ENCODE assay signal across 11 mouse cellular contexts in genomic region chr2:181931077-181931815, GRCm38 (mm10). TPM values are rescaled to one million over a fixed set of nuclear protein-coding genes. Genes with fewer than 3 reads are reported as not detected.
A peak's percentile ranks its signal among the peaks of the same experiment; 100 is the strongest.
DNase-seq lines count a peak whose midpoint lies in the region; ATAC-seq lines count a peak whose summit lies in the region.
"Not testable (repeated sequence)": the region's sequence is repeated elsewhere in the genome, so short reads cannot be mapped to it uniquely, and the experiment has no call there.
"Had no signal": no experiment of that assay in that cellular context is flagged by ENCODE, and none has a peak within 500 bp of the region (broad histone marks: within the 10 kb centered on the region; RNA-seq: fewer than 3 reads in every experiment).

No protein-coding gene starts in this region.

- H3K4me2 ChIP-seq in forebrain, embryonic 14.5 days (ENCODE audit: low read length); hindbrain, embryonic 14.5 days (replicated peaks): not testable (repeated sequence)

- H3K9ac ChIP-seq in forebrain, embryonic 14.5 days (ENCODE audit: low read length); hindbrain, embryonic 14.5 days: not testable (repeated sequence)

- H3K4me1 ChIP-seq in forebrain, embryonic 14.5 days (ENCODE audit: control insufficient read depth, insufficient read depth, low read length); hindbrain, embryonic 14.5 days (replicated peaks; ENCODE audit: control insufficient read depth, insufficient read depth, low read length): not testable (repeated sequence)

- peak; percentile 42; the same call in 1 of the 2 replicates for ATAC-seq in forebrain, embryonic 14.5 days
- peak; percentile 78 for ATAC-seq in hindbrain, embryonic 14.5 days (ENCODE audit: low FRiP score)

- peak; percentile 65 for DNase-seq in MN1 (ENCODE audit: low spot score)
- peak; percentile 20 to 24 for DNase-seq in cerebellum, adult 18-20 months
- peak; percentile 48 for DNase-seq in forebrain, embryonic 14.5 days (ENCODE audit: low spot score)
- peak; percentile 44 for DNase-seq in hindbrain, embryonic 14.5 days (ENCODE audit: low spot score)
- peak; percentile 43 to 66 for DNase-seq in layer of hippocampus, postnatal 10 days (ENCODE audit: low spot score in 2 of 2)
- DNase-seq in lung, postnatal 10 days, result peak; percentile 45
- peak; percentile 49 for DNase-seq in retina, embryonic 14.5 days (ENCODE audit: low spot score)
- peak; percentile 32 for DNase-seq in urinary bladder, postnatal 14 days (ENCODE audit: low spot score)

- not testable (repeated sequence) for H3K36me3 ChIP-seq in forebrain, embryonic 14.5 days (ENCODE audit: control insufficient read depth, insufficient read depth, low read length); hindbrain, embryonic 14.5 days (replicated peaks; ENCODE audit: control insufficient read depth, insufficient read depth)

- WGBS in forebrain, embryonic 14.5 days, result 73% methylated on average over 3 of the region's 3 CpGs
- WGBS in hindbrain, embryonic 14.5 days, result 78% methylated on average over 3 of the region's 3 CpGs

- not testable (repeated sequence) for H3K27ac ChIP-seq in forebrain, embryonic 14.5 days (ENCODE audit: low read depth, low read length); hindbrain, embryonic 14.5 days

- not testable (repeated sequence) for H3K9me3 ChIP-seq in forebrain, embryonic 14.5 days (replicated peaks; ENCODE audit: control insufficient read depth, low read length); hindbrain, embryonic 14.5 days (ENCODE audit: control insufficient read depth, low read length)

- not testable (repeated sequence) for H3K4me3 ChIP-seq in forebrain, embryonic 14.5 days (ENCODE audit: low read depth, low read length); hindbrain, embryonic 14.5 days (replicated peaks; ENCODE audit: low read length)

- not testable (repeated sequence) for H3K27me3 ChIP-seq in forebrain, embryonic 14.5 days (replicated peaks; ENCODE audit: control insufficient read depth, insufficient read depth, low read length); hindbrain, embryonic 14.5 days (ENCODE audit: control insufficient read depth, insufficient read depth, low read length)

RNA-seq across cellular contexts. Expression of gene Gm14496, which starts 59.7 kb away (rescaled TPM):
- polyA plus RNA-seq in forebrain, embryonic 14.5 days (2014; fragmentation: Nextera tagmentation; extraction: Ambion mirVana), result not detected in 2 replicates
- polyA plus RNA-seq in hindbrain, embryonic 14.5 days (2014; fragmentation: Nextera tagmentation; extraction: Ambion mirVana), result not detected in 2 replicates
- total RNA-seq in layer of hippocampus, postnatal 10 days (2021), result not detected
- total RNA-seq: heart, adult 18-20 months had no signal
- polyA plus RNA-seq: liver, embryonic 15.5 days; small intestine, adult 2 months had no signal
